Mouse (Mus musculus): ENCODE data around the gene Olfr430.

DNA sequence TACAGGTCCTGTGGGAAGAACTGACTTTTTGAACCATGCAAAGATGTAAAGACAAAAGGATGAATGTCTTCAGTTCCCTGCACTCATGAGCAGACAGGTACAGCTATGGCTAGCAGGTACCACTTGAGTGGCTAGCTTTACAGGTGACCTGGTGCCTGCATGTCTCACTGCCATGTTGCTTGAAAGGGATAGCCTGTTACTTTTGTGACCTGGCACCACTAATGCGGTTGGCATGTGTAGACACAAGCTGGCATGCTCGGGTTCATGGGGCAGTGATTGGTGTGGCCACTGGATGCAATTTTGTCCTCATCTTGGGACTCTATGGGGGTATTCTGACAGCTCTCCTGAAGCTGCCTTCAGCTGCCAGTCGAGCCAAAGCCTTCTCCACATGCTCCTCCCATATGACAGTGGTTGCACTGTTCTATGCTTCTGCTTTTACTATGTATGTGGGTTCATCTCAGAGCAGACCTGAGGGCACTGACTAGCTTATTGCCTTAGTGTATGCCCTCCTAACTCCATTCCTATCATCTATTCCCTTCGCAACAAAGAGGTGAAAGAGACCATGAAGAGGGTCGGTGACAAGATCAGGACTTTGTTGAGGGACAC is 14.4 kb upstream of the Olfr430 start:
- no peak for TF ChIP-seq CTCF (IDR thresholded peaks at IDR 0.05; ENCODE audit: low read depth)
- TF ChIP-seq EP300 (IDR thresholded peaks at IDR 0.05; ENCODE audit: low read depth): no peak

Data from heart, postnatal 0 days (tissue).